Mouse (Mus musculus) small intestine, adult 2 months (tissue): ENCODE results near the gene A430078G23Rik.

ENCODE experiments used
- CTCF ChIP-seq: fragments of 200-500 bp; IDR thresholded peaks from 2 replicates; pipeline ENCODE4 v1.5.1; 2012; ENCODE audit warnings: low read depth, mild to moderate bottlenecking, control low read depth, inconsistent platforms, low read length, moderate library complexity, mixed read lengths; ENCODE audit not compliant: insufficient replicate concordance, insufficient read length; ENCODE audit errors: extremely low read depth
- POLR2A ChIP-seq: fragments of 200-500 bp; IDR thresholded peaks from 2 replicates; pipeline ENCODE4 v1.6.1; 2012; ENCODE audit warnings: low read depth, mild to moderate bottlenecking, control low read depth, inconsistent platforms, low read length, moderate library complexity

DNA sequence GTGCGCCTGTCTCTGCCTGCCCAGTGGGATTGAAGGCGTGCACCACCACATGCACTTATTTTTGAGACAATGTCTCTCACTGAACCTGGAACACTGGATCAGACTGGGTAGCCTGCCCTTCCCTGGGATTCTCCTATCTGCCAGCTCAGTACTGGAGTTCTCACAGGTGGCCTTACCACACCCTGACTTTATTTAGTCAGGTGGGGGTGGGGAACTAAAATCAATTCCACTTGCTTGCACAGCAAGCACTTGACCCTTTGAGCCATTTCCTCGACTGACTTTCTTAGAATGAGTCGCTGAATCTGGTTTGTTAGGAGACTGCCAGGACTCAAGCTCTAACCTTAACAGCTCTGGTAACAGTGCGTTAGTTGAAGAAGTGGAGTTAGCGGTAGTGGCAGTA, 500 bp upstream of the A430078G23Rik start:
- TF ChIP-seq POLR2A, result no peak
- TF ChIP-seq CTCF, result no peak
